Mouse (Mus musculus): ENCODE data around the gene Lingo3. TPM values are rescaled to one million over a fixed set of nuclear protein-coding genes. Genes with fewer than 3 reads are reported as not detected.

Lingo3 gene
- polyA plus RNA-seq, 1 experiment from 2014 or later, result 0.36 TPM

DNA sequence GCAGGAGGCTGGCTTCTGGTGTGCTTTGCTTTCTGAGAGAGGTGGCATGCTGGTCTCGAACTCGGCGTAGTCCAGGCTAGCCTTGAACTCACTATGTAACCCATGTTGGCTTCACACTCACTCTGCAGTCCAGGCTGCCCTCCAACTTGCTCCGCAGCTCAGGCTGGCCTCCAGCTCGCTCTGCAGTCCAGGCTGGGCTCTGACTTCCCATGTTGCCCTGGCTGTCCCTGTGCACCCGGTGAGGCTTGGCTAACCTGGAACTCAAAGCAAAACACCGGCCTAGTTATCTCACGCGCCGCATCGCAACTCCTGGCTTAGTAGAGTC lies 11.9 kb upstream of the Lingo3 start:
- WGBS, result 28% methylated on average over 11 of the region's 11 CpGs
- Histone ChIP-seq H3K27ac (replicated peaks; ENCODE audit: low read depth, low read length) (no peak overlapping the region), H3K9me3 (ENCODE audit: control insufficient read depth, low read length) (no peaks in the 10 kb centered on the region), H3K4me2 (ENCODE audit: low read depth, severe bottlenecking) (peak overlapping the region; percentile 99), H3K36me3 (ENCODE audit: control insufficient read depth, insufficient read depth, low read length) (peaks cover 10% of the 10 kb centered on the region), H3K27me3 (ENCODE audit: control insufficient read depth, insufficient read depth, low read length) (no peaks in the 10 kb centered on the region), H3K4me1 (ENCODE audit: control insufficient read depth, insufficient read depth, low read length) (peaks cover 10% of the 10 kb centered on the region), H3K9ac (ENCODE audit: low read length) (peak overlapping the region; percentile 86), H3K4me3 (ENCODE audit: low read depth, low read length) (peak overlapping the region; percentile 96)
- ATAC-seq (ENCODE audit: insufficient number of reproducible peaks, low FRiP score, low TSS enrichment, low read depth) (no peak), DNase-seq (ENCODE audit: low spot score) (peak; percentile 37)

GRCm38 (mm10) chr10:80854913-80855748 lies 11.3 kb upstream of the Lingo3 start, which contains the start of the genes Lsm7 and Sppl2b:
Gene Lsm7, minus strand, starts transcription at chr10:80855209.
Gene Sppl2b, plus strand, starts transcription at chr10:80855275.
- peak within 1 kb of the TSS; percentile 99 for H3K4me2 ChIP-seq (ENCODE audit: low read depth, severe bottlenecking)
- ATAC-seq (ENCODE audit: insufficient number of reproducible peaks, low FRiP score, low TSS enrichment, low read depth) (peak; percentile 75), DNase-seq (ENCODE audit: low spot score) (peak; percentile 97)
- H3K9me3 ChIP-seq (ENCODE audit: control insufficient read depth, low read length), result no peaks in the 10 kb centered on the region
- H3K9ac ChIP-seq (ENCODE audit: low read length), result peak within 1 kb of the TSS; percentile 86
- H3K36me3 ChIP-seq (ENCODE audit: control insufficient read depth, insufficient read depth, low read length), result peaks cover 10% of the 10 kb centered on the region
- no peaks in the 10 kb centered on the region for H3K27me3 ChIP-seq (ENCODE audit: control insufficient read depth, insufficient read depth, low read length)
- H3K4me1 ChIP-seq (ENCODE audit: control insufficient read depth, insufficient read depth, low read length), result peaks cover 10% of the 10 kb centered on the region
- H3K4me3 ChIP-seq (ENCODE audit: low read depth, low read length), result peak within 1 kb of the TSS; percentile 96
- under 1% methylated on average over 79 of the region's 81 CpGs for WGBS
- H3K27ac ChIP-seq (replicated peaks; ENCODE audit: low read depth, low read length), result no peak within 1 kb of the TSS

DNA sequence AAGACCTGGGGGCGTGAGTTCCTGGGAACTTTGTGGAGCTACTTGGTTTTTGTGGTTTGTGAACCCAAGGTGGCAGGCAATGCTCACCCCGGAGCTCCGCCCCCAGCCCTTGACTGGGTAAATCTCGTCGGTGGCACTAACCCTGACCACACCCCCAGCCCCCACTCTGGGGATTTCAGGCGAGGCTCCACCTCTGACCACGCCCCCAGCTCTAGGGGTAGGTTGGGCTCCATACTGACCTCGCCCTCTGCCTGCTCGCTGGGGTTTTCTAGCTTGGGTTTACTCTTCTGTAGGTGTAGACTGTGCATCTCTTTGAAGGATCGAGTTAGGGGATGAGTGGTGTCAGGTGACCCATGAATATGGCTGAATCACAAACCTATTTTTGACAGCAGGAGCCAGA lies 4.7 kb upstream of the Lingo3 start:
- DNase-seq (ENCODE audit: low spot score) (no peak), ATAC-seq (ENCODE audit: insufficient number of reproducible peaks, low FRiP score, low TSS enrichment, low read depth) (no peak)
- WGBS, result 11% methylated on average over 10 of the region's 10 CpGs
- Histone ChIP-seq H3K36me3 (ENCODE audit: control insufficient read depth, insufficient read depth, low read length) (peaks cover 10% of the 10 kb centered on the region), H3K27me3 (ENCODE audit: control insufficient read depth, insufficient read depth, low read length) (peaks cover 21% of the 10 kb centered on the region), H3K9me3 (ENCODE audit: control insufficient read depth, low read length) (no peaks in the 10 kb centered on the region), H3K4me1 (ENCODE audit: control insufficient read depth, insufficient read depth, low read length) (peaks cover 6% of the 10 kb centered on the region; the same call in 1 of the 2 replicates), H3K27ac (replicated peaks; ENCODE audit: low read depth, low read length) (no peak overlapping the region), H3K9ac (ENCODE audit: low read length) (no peak overlapping the region), H3K4me3 (ENCODE audit: low read depth, low read length) (no peak overlapping the region), H3K4me2 (ENCODE audit: low read depth, severe bottlenecking) (no peak overlapping the region)

DNA sequence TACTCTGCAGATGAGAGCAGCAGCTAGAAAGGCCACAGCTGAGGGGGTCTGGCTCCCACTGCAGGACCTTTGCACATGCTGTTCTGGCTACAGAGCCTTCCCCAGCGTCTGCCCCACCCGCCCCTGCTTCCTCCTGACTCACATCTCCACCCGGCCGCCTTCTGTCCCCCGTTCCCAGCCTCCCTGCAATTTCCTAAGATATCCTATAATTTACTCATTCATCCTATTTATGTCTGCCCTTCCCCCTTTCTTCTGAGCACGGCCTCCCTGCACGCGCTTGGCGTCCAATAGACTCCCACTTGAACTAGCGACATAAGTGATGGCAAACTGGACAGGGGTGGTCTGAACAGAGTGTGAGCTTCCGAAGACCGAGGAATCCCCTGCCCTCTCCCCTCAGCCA lies 1.9 kb upstream of the Lingo3 start:
- no peak for DNase-seq (ENCODE audit: low spot score)
- WGBS, result 83% methylated on average over 12 of the region's 12 CpGs
- Histone ChIP-seq H3K27ac (replicated peaks; ENCODE audit: low read depth, low read length) (no peak overlapping the region), H3K27me3 (ENCODE audit: control insufficient read depth, insufficient read depth, low read length) (peaks cover 37% of the 10 kb centered on the region), H3K4me3 (ENCODE audit: low read depth, low read length) (no peak overlapping the region), H3K36me3 (ENCODE audit: control insufficient read depth, insufficient read depth, low read length) (no peaks in the 10 kb centered on the region), H3K9ac (ENCODE audit: low read length) (no peak overlapping the region), H3K4me1 (ENCODE audit: control insufficient read depth, insufficient read depth, low read length) (peaks cover 10% of the 10 kb centered on the region; the same call in 1 of the 2 replicates), H3K4me2 (ENCODE audit: low read depth, severe bottlenecking) (no peak overlapping the region), H3K9me3 (ENCODE audit: control insufficient read depth, low read length) (no peaks in the 10 kb centered on the region)
- no peak for ATAC-seq (ENCODE audit: insufficient number of reproducible peaks, low FRiP score, low TSS enrichment, low read depth)

DNA sequence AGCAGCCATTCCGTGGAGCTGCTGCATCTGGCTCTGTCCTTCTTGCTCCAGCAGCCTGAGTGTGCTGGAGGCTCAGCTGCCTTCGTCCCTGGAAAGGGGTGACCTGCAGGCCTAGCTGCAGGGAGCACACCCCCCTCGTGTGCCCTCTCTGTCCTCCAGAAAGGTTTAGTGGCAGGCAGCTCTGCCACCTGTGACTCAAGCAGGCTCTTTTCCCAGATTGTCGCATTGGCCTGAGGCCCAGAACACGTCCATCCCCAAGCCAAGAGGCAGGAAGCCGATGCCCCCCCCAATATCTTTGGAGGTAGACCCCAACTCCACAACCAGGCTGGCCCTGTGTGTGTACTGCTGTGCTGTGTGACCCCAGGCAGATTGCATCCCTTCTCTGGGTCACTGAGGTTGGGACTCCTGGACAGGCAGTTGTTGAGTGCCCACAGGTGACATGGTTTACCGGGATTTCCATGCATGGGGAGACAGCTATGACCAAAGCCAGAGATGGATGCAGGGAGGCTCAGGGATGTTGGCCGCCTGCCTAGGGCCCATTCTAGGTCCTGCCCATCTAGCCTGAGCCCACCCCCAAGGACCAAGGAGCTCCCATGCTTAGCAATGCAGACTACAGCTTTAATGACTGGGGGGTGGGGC lies 1.3 kb upstream of the Lingo3 start:
- Histone ChIP-seq H3K4me3 (ENCODE audit: low read depth, low read length) (no peak overlapping the region), H3K4me1 (ENCODE audit: control insufficient read depth, insufficient read depth, low read length) (peaks cover 10% of the 10 kb centered on the region; the same call in 1 of the 2 replicates), H3K27ac (replicated peaks; ENCODE audit: low read depth, low read length) (no peak overlapping the region), H3K4me2 (ENCODE audit: low read depth, severe bottlenecking) (no peak overlapping the region), H3K9ac (ENCODE audit: low read length) (no peak overlapping the region; the same call in 1 of the 2 replicates), H3K36me3 (ENCODE audit: control insufficient read depth, insufficient read depth, low read length) (no peaks in the 10 kb centered on the region), H3K27me3 (ENCODE audit: control insufficient read depth, insufficient read depth, low read length) (peaks cover 37% of the 10 kb centered on the region), H3K9me3 (ENCODE audit: control insufficient read depth, low read length) (no peaks in the 10 kb centered on the region)
- no peak for DNase-seq (ENCODE audit: low spot score)
- no peak for ATAC-seq (ENCODE audit: insufficient number of reproducible peaks, low FRiP score, low TSS enrichment, low read depth)
- WGBS, result 59% methylated on average over 8 of the region's 8 CpGs

DNA sequence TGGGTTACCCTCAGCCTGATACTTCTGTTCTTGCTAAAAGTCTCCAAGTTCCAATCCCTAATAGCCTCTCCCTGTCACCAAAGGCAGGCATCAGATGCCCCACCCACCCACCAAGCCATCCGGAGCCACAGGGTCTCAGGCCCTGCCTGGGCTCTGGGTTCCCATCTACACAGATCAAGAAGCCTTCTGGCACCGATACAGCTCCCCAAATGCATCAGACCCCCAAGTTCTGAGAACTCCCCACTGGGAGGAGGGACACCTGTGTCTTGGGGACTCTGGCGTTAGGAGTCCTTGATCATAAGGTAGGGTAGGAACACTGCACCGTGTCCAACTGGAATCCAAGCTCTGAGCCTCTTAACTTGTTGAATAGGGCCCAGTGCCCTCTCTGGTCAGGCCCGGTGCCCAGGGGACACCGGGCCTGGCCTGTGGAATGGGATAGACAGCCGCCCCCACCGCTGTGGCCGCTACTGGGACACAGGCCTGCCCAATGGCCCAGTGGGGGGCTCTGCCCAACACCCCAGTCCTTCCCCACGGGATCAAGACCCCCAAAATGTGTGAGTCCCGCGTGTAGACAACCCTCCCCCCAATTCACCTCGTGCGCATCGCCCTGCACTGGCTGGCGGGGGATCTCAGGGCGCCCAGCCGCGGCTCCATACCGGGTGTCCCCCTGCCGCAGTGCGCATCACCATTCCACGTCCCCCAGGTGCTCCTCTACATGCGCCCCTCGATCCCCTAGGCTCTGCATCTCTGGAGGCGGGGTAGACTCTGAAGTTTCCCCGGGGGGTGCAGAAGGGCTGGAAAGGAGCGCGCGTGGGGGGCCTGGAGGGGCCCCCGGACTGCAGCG lies 530 bp downstream of the Lingo3 start:
- H3K27me3 ChIP-seq (ENCODE audit: control insufficient read depth, insufficient read depth, low read length), result peaks cover 37% of the 10 kb centered on the region

GRCm38 (mm10) chr10:80842334-80842733 lies 1.5 kb downstream of the Lingo3 start:
- no peak overlapping the region for H3K27ac ChIP-seq (replicated peaks; ENCODE audit: low read depth, low read length)
- WGBS, result 87% methylated on average over 15 of the region's 15 CpGs
- ATAC-seq (ENCODE audit: insufficient number of reproducible peaks, low FRiP score, low TSS enrichment, low read depth), result no peak
- H3K9ac ChIP-seq (ENCODE audit: low read length), result no peak overlapping the region
- no peak overlapping the region for H3K4me3 ChIP-seq (ENCODE audit: low read depth, low read length)
- no peaks in the 10 kb centered on the region for H3K9me3 ChIP-seq (ENCODE audit: control insufficient read depth, low read length)
- no peak overlapping the region for H3K4me2 ChIP-seq (ENCODE audit: low read depth, severe bottlenecking)
- H3K36me3 ChIP-seq (ENCODE audit: control insufficient read depth, insufficient read depth, low read length), result no peaks in the 10 kb centered on the region
- DNase-seq (ENCODE audit: low spot score), result no peak
- peaks cover 37% of the 10 kb centered on the region for H3K27me3 ChIP-seq (ENCODE audit: control insufficient read depth, insufficient read depth, low read length)
- peaks cover 10% of the 10 kb centered on the region; the same call in 1 of the 2 replicates for H3K4me1 ChIP-seq (ENCODE audit: control insufficient read depth, insufficient read depth, low read length)

More for the DNA sequence above, 530 bp downstream of the Lingo3 start:
- Histone ChIP-seq H3K27ac (replicated peaks; ENCODE audit: low read depth, low read length) (no peak overlapping the region), H3K36me3 (ENCODE audit: control insufficient read depth, insufficient read depth, low read length) (no peaks in the 10 kb centered on the region), H3K4me2 (ENCODE audit: low read depth, severe bottlenecking) (peak overlapping the region; percentile 75), H3K9me3 (ENCODE audit: control insufficient read depth, low read length) (no peaks in the 10 kb centered on the region), H3K4me1 (ENCODE audit: control insufficient read depth, insufficient read depth, low read length) (peaks cover 10% of the 10 kb centered on the region; the same call in 1 of the 2 replicates), H3K4me3 (ENCODE audit: low read depth, low read length) (peak overlapping the region; percentile 31), H3K9ac (ENCODE audit: low read length) (peak overlapping the region; percentile 50)
- DNase-seq (ENCODE audit: low spot score) (no peak), ATAC-seq (ENCODE audit: insufficient number of reproducible peaks, low FRiP score, low TSS enrichment, low read depth) (no peak)
- WGBS, result 12% methylated on average over 28 of the region's 32 CpGs

DNA sequence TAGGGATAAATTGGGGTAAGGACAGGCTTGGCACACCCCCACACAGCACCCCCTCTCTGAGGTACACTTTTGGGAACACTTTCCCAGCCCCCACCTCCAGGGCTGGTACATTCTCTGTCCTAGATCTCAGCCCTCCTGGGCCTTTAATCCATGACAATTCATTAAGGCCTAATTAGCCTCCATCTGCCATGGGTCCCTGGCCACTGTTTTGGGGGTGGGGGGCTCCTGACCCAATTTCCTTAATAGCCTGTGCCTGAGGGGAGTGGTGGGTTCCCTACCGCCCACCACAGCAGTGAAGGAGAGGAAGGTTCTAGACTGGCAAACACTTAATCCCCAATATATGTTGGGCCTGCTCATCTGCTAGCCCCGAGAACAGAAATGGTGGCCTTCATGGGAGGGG lies 2.2 kb downstream of the Lingo3 start:
- Histone ChIP-seq H3K4me2 (ENCODE audit: low read depth, severe bottlenecking) (no peak overlapping the region), H3K27ac (replicated peaks; ENCODE audit: low read depth, low read length) (no peak overlapping the region), H3K36me3 (ENCODE audit: control insufficient read depth, insufficient read depth, low read length) (no peaks in the 10 kb centered on the region), H3K9me3 (ENCODE audit: control insufficient read depth, low read length) (no peaks in the 10 kb centered on the region), H3K9ac (ENCODE audit: low read length) (no peak overlapping the region), H3K4me3 (ENCODE audit: low read depth, low read length) (no peak overlapping the region), H3K27me3 (ENCODE audit: control insufficient read depth, insufficient read depth, low read length) (peaks cover 39% of the 10 kb centered on the region), H3K4me1 (ENCODE audit: control insufficient read depth, insufficient read depth, low read length) (peaks cover 10% of the 10 kb centered on the region; the same call in 1 of the 2 replicates)
- WGBS, result 75% methylated on average over 2 of the region's 2 CpGs
- no peak for DNase-seq (ENCODE audit: low spot score)
- ATAC-seq (ENCODE audit: insufficient number of reproducible peaks, low FRiP score, low TSS enrichment, low read depth), result no peak

Data from limb, embryonic 11.5 days (tissue).